Mouse (Mus musculus) midbrain, embryonic 16.5 days (tissue): ENCODE results near the gene Gm9833. TPM values are rescaled to one million over a fixed set of nuclear protein-coding genes. Genes with fewer than 3 reads are reported as not detected.
"Not testable (repeated sequence)": the region's sequence is repeated elsewhere in the genome, so short reads cannot be mapped to it uniquely, and the experiment has no call there.

Experiments used
- ATAC-seq: fragments of 200-750 bp; cut with Nextera tagmentation; 2 replicates; pipeline ENCODE4 v1.8.0; 2017; ENCODE audit warnings: moderate TSS enrichment
- H3K27ac ChIP-seq: fragments of 300-500 bp; sonication (generic); 2 replicates; pipeline ENCODE4 v1.5.1; 2014; ENCODE audit warnings: mild to moderate bottlenecking, low read length, mixed read lengths
- H3K27me3 ChIP-seq: fragments of 300-500 bp; sonication (generic); 2 replicates; pipeline ENCODE4 v1.6.1; 2014; ENCODE audit warnings: low read depth, low read length, mixed read lengths; ENCODE audit not compliant: control insufficient read depth, insufficient read depth
- H3K36me3 ChIP-seq: fragments of 300-500 bp; sonication (generic); 2 replicates; pipeline ENCODE4 v1.6.1; 2014; ENCODE audit warnings: mild to moderate bottlenecking, low read length, moderate library complexity, mixed read lengths; ENCODE audit not compliant: control insufficient read depth, insufficient read depth
- H3K4me1 ChIP-seq: fragments of 300-500 bp; sonication (generic); 2 replicates; pipeline ENCODE4 v1.6.1; 2014; ENCODE audit warnings: mild to moderate bottlenecking, low read length, mixed read lengths; ENCODE audit not compliant: control insufficient read depth, insufficient read depth
- H3K4me2 ChIP-seq: fragments of 300-500 bp; sonication (generic); 2 replicates; pipeline ENCODE4 v1.6.1; 2014; ENCODE audit warnings: mild to moderate bottlenecking, low read length, mixed read lengths
- H3K4me3 ChIP-seq: fragments of 300-500 bp; sonication (generic); 2 replicates; pipeline ENCODE4 v1.5.1; 2014; ENCODE audit warnings: low read depth, mild to moderate bottlenecking, low read length, moderate library complexity, mixed read lengths
- H3K9ac ChIP-seq: fragments of 300-500 bp; sonication (generic); 2 replicates; pipeline ENCODE4 v1.6.1; 2014; ENCODE audit warnings: low read depth, low read length, mixed read lengths
- H3K9me3 ChIP-seq: fragments of 300-500 bp; sonication (generic); replicated peaks from 2 replicates; pipeline ENCODE4 v1.6.1; 2014; ENCODE audit warnings: mild to moderate bottlenecking, low read length, mixed read lengths; ENCODE audit not compliant: control insufficient read depth, poor library complexity, severe bottlenecking
- WGBS: fragments of 180-500 bp; shearing (Covaris S2); extraction: QIAGEN DNeasy Blood & Tissue Kit; methylation state at CpG from one replicate; pipeline ENCODE4 v1.1.7; 2014; 5-methylcytosine and 5-hydroxymethylcytosine counted together
- polyA plus RNA-seq: library from polyadenylated mRNA; unstranded; fragments of >200 nt; fragmentation: Nextera tagmentation; extraction: Ambion mirVana; gene quantifications from 2 replicates; pipeline ENCODE4 v1.2.1, GENCODE M21; 2015

Gm9833 gene
- polyA plus RNA-seq: 6.7 and 8.3 TPM in 2 replicates

DNA sequence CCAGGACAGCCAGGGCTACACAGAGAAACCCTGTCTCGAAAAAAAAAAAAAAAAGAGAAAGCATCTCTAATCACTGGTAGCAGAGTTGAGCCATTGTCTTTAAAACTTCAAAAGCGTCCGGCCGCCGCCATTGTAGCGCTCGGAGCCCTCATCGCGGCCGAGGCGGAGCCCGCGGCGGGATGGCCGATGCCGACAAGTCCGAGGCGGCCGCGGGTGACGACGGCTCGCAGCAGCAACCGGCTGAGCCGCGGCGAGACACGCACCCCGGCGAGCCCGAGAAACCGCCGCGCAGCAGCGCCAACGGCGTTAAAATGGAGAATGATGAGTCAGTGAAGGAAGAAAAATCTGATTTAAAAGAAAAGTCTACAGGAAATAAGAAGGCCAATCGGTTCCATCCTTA lies at the start of gene Gm9833:
Gm9833 (plus strand) TSS at position 117 of the 400 bp plus-strand sequence.
- peak within 1 kb of the TSS; percentile 48 for H3K4me2 ChIP-seq
- ATAC-seq: not testable (repeated sequence)

DNA sequence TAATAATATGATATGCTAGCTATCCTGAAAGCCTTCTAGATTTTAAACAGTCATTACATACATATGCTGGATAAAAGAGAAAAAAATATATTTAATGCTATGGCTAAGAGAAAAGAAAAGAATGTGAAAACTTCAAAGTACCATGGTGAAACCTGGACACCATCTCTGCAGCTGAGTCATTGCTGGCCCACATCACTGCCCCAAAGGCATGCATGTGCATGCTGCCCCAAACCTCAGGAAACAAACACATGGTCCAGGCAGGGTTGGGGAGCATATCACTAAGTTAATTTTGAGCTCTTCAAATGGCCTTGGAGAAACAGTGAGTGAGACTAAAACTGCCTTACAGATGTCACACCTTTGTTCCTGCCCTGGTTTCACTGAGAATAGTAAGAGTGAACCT lies 17.8 kb upstream of the Gm9833 start:
- Histone ChIP-seq H3K4me3 (no peak overlapping the region), H3K4me1 (no peaks in the 10 kb centered on the region), H3K36me3 (no peaks in the 10 kb centered on the region), H3K4me2 (no peak overlapping the region), H3K27me3 (no peaks in the 10 kb centered on the region), H3K27ac (no peak overlapping the region), H3K9ac (no peak overlapping the region), H3K9me3 (no peaks in the 10 kb centered on the region)
- ATAC-seq: no peak

More for the DNA sequence above, at the start of gene Gm9833:
- H3K27ac ChIP-seq, H3K36me3 ChIP-seq, H3K9ac ChIP-seq, H3K27me3 ChIP-seq, H3K9me3 ChIP-seq, H3K4me1 ChIP-seq: not testable (repeated sequence)
- 35% methylated on average over 26 of the region's 38 CpGs for WGBS
- H3K4me3 ChIP-seq: peak within 1 kb of the TSS; percentile 33

DNA sequence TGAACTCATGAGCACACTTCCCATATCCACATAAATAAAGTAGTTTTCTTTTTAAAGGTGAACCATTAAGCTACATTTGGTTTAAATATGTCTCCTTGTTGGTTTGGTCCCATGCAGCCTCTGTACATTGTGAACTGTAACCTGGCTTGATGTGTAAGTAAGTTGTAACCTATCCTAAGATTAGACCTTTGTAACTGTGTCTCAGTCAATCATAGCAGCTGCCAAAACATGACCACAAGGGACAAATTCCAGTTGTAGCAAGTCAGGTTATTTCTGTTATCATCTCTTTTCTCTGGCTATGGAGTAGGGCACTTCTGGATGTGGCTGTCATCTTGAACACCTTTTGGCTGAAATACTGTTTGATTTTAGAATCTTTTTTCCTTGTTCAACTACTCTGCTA lies 12.1 kb upstream of the Gm9833 start:
- H3K4me1 ChIP-seq: no peaks in the 10 kb centered on the region
- no peaks in the 10 kb centered on the region for H3K36me3 ChIP-seq
- no peak overlapping the region for H3K27ac ChIP-seq
- no peak for ATAC-seq
- H3K9me3 ChIP-seq: no peaks in the 10 kb centered on the region
- H3K4me2 ChIP-seq: no peak overlapping the region
- H3K27me3 ChIP-seq: no peaks in the 10 kb centered on the region
- no peak overlapping the region for H3K9ac ChIP-seq
- no peak overlapping the region for H3K4me3 ChIP-seq

DNA sequence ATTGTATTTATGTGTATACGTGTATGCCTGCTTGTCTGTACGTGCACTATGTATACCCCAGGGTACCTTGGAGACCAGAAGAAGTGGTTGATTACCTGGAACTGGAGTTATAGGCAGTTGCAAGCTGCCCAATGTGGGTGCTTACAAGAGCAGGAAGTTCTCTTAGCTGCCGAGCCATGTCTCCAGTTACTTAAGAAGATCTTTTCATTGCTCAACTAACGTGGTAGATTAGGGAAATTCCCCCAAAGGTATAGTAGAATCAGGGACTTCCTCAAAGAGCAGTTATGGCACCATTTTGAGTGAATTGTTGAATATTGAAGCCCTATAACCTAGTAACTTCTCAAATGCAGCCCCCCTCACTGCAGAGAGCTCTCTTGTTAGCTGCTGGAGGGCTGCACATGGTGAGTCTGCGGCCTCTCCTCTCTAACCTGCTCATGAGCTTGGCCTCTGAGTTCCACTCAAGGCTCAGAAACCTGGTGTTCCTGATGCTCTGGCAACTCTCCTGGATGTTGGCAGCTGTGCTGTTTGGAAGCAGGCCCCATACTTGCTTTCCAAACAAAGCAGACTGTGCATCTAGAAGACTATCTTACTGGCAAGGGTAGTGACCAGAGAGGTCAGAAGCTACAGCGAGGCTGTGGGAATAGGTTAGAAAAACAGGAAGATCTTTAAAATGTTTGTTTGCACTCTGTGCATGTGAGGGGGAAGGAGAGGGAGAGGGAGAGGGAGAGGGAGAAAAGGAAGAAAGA lies 10.6 kb upstream of the Gm9833 start:
- Histone ChIP-seq H3K27me3 (no peaks in the 10 kb centered on the region), H3K9ac (no peak overlapping the region), H3K4me3 (no peak overlapping the region), H3K36me3 (no peaks in the 10 kb centered on the region), H3K9me3 (no peaks in the 10 kb centered on the region), H3K4me1 (no peaks in the 10 kb centered on the region), H3K4me2 (no peak overlapping the region), H3K27ac (no peak overlapping the region)
- 89% methylated on average over 6 of the region's 6 CpGs for WGBS
- ATAC-seq: no peak

DNA sequence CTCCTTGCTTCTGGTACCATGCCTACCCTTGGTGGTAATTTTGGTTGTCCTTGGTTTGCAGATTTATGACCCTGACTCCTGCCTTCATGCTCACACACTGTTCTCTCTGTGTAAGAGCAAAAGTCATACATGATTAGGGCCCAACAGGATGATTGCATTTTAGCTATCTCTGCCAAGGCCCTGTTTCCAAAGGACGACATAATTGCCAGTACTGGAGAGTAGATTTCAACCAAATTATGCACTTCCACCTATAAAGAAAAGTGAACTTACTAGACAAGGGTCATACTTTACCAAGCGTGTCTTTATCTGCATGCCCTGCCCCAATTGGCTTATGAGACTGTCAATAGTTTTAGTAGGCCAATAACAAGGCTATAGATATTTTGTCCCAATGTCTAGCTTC lies 9.8 kb upstream of the Gm9833 start:
- WGBS: 94% methylated on average over 2 of the region's 2 CpGs
- no peaks in the 10 kb centered on the region for H3K27me3 ChIP-seq
- H3K9me3 ChIP-seq: no peaks in the 10 kb centered on the region
- no peak overlapping the region for H3K27ac ChIP-seq
- H3K36me3 ChIP-seq: no peaks in the 10 kb centered on the region
- no peak overlapping the region for H3K4me2 ChIP-seq
- H3K4me3 ChIP-seq: no peak overlapping the region
- no peaks in the 10 kb centered on the region for H3K4me1 ChIP-seq
- ATAC-seq: no peak
- H3K9ac ChIP-seq: no peak overlapping the region

DNA sequence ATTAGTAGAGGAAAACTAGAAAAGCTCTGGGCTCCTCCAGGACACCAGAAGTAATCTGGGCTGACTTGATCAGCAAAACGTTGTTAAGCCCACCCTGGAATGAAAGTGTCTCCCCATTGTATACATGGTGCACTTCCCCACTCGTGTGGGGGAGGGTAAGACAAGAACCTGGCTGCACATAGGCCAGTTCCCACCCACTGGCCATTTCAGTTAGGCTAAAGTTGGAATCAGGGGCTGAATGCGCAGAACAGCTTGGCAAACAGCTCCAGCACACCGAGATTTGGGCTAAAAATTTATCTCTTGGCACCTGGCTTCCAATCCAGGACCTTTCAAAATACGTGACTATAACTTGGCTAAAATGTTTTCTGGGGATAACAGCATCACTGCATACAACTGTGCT lies 6.6 kb upstream of the Gm9833 start:
- H3K27me3 ChIP-seq: no peaks in the 10 kb centered on the region
- H3K36me3 ChIP-seq: no peaks in the 10 kb centered on the region
- no peak overlapping the region for H3K4me3 ChIP-seq
- H3K4me2 ChIP-seq: no peak overlapping the region
- WGBS: 77% methylated on average over 5 of the region's 5 CpGs
- H3K9me3 ChIP-seq: no peaks in the 10 kb centered on the region
- no peak overlapping the region for H3K27ac ChIP-seq
- no peak overlapping the region for H3K9ac ChIP-seq
- H3K4me1 ChIP-seq: no peaks in the 10 kb centered on the region
- no peak for ATAC-seq

DNA sequence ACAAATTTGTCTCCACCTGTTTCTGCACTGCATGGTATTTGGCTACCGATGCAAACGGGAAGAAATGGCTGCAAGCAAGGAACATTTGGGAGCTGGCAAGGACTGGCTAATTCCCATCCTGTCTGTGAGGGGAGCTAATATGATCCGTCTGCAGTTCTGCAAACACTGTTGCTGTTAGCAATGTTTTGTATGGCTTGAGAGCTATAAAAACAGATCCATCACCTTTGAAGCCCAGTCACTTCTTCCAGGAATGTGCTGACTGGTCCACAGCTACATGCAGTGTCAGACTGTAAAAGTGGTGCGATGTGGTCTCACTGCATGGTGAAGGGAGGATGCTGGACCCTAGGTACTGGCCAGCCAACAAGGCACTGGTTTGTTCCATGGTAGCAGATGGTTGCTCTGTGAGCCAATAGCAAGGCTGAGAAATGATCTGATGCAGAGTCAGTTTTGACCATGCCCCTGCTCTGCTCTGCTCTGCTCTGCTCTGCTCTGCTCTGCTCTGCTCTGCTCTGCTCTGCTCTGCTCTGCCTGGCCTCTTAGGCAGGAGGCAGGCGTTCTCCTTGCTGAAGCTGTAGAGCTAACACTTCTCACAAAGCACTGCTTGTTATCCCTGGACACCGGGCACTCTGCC lies 5.9 kb upstream of the Gm9833 start:
- no peaks in the 10 kb centered on the region for H3K4me1 ChIP-seq
- H3K9ac ChIP-seq: no peak overlapping the region
- H3K27me3 ChIP-seq: no peaks in the 10 kb centered on the region
- H3K9me3 ChIP-seq: no peaks in the 10 kb centered on the region
- peak; percentile 78 for ATAC-seq
- no peak overlapping the region for H3K4me3 ChIP-seq
- H3K27ac ChIP-seq: peak overlapping the region; percentile 13; the same call in 1 of the 2 replicates
- no peak overlapping the region for H3K4me2 ChIP-seq
- 68% methylated on average over 6 of the region's 6 CpGs for WGBS
- H3K36me3 ChIP-seq: no peaks in the 10 kb centered on the region

DNA sequence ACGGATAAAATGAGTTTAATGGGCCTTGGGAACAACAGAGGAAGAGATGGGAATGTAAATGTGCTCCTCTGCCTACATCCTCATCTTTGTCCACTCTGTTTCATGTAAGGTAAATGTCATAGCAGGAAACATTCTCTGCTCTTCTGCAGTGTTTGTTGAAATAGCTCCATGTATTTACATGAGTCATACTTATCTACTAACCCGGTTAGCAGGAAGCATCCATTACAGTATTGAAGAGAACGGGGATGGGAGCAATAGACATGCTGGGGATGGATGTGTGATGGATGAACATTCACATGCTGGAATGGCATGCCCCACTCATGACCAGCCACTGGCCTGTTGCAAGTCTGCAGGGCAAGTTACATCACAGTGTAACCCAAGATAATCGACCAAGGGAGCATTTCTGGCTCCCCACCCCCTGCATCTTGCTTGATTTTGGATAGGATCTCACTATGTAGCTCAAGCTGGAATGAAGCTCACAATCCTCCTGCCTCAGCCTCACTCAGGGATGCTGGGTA lies 5.3 kb upstream of the Gm9833 start:
- H3K9me3 ChIP-seq: no peaks in the 10 kb centered on the region
- H3K27ac ChIP-seq: peak overlapping the region; percentile 13; the same call in 1 of the 2 replicates
- ATAC-seq: 0 out of 2 replicates have a peak, but pooled peaks have one; percentile 17
- no peak overlapping the region for H3K4me2 ChIP-seq
- no peaks in the 10 kb centered on the region for H3K4me1 ChIP-seq
- WGBS: 75% methylated on average over 4 of the region's 4 CpGs
- H3K27me3 ChIP-seq: no peaks in the 10 kb centered on the region
- H3K4me3 ChIP-seq: no peak overlapping the region
- no peak overlapping the region for H3K9ac ChIP-seq
- no peaks in the 10 kb centered on the region for H3K36me3 ChIP-seq

DNA sequence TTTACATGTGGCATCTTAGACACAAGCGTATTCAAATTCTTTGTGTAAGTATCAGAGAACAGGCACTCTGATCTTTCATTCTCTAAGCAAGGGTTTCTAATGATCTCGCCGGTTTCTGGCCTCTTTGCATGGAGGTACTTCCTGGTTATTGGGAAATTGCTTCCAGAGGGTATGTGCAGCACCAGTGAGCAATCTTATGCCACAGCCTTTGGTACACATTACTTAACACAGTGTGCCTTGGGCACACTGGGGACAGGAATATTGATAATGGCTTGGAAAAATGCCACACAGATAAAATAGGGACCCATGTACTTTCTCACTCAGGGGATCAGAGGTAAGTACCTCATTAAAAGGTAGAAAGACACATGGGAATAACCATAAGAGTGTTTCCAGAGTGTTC lies 3.8 kb upstream of the Gm9833 start:
- Histone ChIP-seq H3K27me3 (no peaks in the 10 kb centered on the region), H3K36me3 (no peaks in the 10 kb centered on the region), H3K4me1 (no peaks in the 10 kb centered on the region), H3K9ac (no peak overlapping the region), H3K4me2 (no peak overlapping the region), H3K27ac (no peak overlapping the region), H3K9me3 (no peaks in the 10 kb centered on the region), H3K4me3 (no peak overlapping the region)
- no peak for ATAC-seq
- 86% methylated on average over 3 of the region's 3 CpGs for WGBS
